Mouse (Mus musculus) neural tube, embryonic 13.5 days (tissue): ENCODE data around the gene Cmtm6. TPM values are rescaled to one million over a fixed set of nuclear protein-coding genes. Genes with fewer than 3 reads are reported as not detected.

Experiments used
- ATAC-seq: fragments of 200-750 bp; cut with Nextera tagmentation; 2 replicates; pipeline ENCODE4 v1.8.0; 2017; ENCODE audit warnings: low read depth, mild to moderate bottlenecking, moderate TSS enrichment, moderate library complexity
- H3K27ac ChIP-seq: fragments of 300-500 bp; sonication (generic); replicated peaks from 2 replicates; pipeline ENCODE4 v1.5.1; 2015; ENCODE audit warnings: moderate library complexity, mild to moderate bottlenecking, inconsistent platforms
- H3K27me3 ChIP-seq: fragments of 300-500 bp; sonication (generic); 2 replicates; pipeline ENCODE4 v1.6.1; 2015; ENCODE audit warnings: mild to moderate bottlenecking, inconsistent platforms
- H3K36me3 ChIP-seq: fragments of 300-500 bp; sonication (generic); 2 replicates; pipeline ENCODE4 v1.6.1; 2015; ENCODE audit warnings: mild to moderate bottlenecking, inconsistent platforms
- H3K4me1 ChIP-seq: fragments of 300-500 bp; sonication (generic); replicated peaks from 2 replicates; pipeline ENCODE4 v1.6.1; 2015; ENCODE audit warnings: inconsistent platforms
- H3K4me2 ChIP-seq: fragments of 300-500 bp; sonication (generic); 2 replicates; pipeline ENCODE4 v1.6.1; 2015; ENCODE audit warnings: inconsistent platforms, mild to moderate bottlenecking, moderate library complexity
- H3K4me3 ChIP-seq: fragments of 300-500 bp; sonication (generic); 2 replicates; pipeline ENCODE4 v1.5.1; 2015; ENCODE audit warnings: mild to moderate bottlenecking, inconsistent platforms
- H3K9ac ChIP-seq: fragments of 300-500 bp; sonication (generic); 2 replicates; pipeline ENCODE4 v1.6.1; 2015; ENCODE audit warnings: moderate library complexity, mild to moderate bottlenecking, inconsistent platforms
- H3K9me3 ChIP-seq: fragments of 300-500 bp; sonication (generic); 2 replicates; pipeline ENCODE4 v1.6.1; 2016; ENCODE audit warnings: inconsistent platforms
- WGBS: fragments of 180-500 bp; shearing (Covaris S2); methylation state at CpG from one replicate; pipeline ENCODE4 v1.1.7; 2015; 5-methylcytosine and 5-hydroxymethylcytosine counted together
- polyA plus RNA-seq: library from polyadenylated mRNA; unstranded; fragments of >200 nt; fragmentation: Nextera tagmentation; extraction: Ambion mirVana; gene quantifications from 2 replicates; pipeline ENCODE4 v1.2.1, GENCODE M21; 2015

The Cmtm6 gene
- polyA plus RNA-seq, 1 experiment from 2014 or later, result 20.3 TPM

DNA sequence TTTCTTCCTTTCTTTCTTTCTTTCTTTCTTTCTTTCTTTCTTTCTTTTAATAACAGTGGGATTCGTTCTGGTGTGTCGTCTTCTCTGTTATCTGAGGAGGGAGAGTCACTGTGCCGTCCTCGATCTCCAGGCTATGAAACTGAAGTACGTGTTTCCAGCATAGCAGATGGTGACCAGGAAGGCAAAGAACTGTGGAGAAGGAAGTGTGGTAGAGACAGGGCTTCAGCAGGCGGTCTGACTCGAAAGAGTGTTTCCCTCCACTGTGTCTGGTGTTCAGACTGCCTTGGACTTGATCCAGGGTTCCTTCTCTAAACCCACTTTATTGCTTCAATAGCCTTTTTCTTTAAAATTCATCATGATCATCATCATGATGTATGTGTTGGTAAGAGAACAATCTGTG is 58.6 kb downstream of the Cmtm6 start:
- WGBS, result 75% methylated on average over 7 of the region's 7 CpGs
- Histone ChIP-seq H3K27me3 (no peaks in the 10 kb centered on the region), H3K9me3 (no peaks in the 10 kb centered on the region), H3K9ac (no peak overlapping the region), H3K4me3 (no peak overlapping the region), H3K4me1 (peaks cover 8% of the 10 kb centered on the region; the same call in 1 of the 2 replicates), H3K4me2 (no peak overlapping the region), H3K27ac (no peak overlapping the region), H3K36me3 (no peaks in the 10 kb centered on the region)
- no peak for ATAC-seq

DNA sequence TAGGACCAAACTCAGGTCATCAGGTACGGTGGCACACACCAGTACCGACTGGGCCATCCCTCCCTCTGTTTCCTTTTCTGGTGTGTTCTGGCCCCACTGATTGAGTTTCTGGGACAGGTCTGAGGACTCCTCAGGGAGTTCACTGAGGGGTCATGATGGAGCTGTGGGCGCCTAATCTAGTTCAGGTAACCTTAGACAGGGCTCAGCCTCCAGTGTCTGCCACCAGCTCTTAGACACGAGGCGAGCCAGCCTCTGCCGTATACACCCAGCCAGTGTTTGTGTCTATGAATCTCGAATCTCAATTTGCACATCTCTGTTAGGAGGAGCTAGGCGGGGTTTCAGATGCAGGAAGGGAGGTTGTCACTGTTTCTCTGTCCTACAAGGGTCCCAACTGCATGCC is 59.1 kb downstream of the Cmtm6 start:
- H3K27me3 ChIP-seq, result no peaks in the 10 kb centered on the region
- no peak for ATAC-seq
- 90% methylated on average over 8 of the region's 8 CpGs for WGBS

DNA sequence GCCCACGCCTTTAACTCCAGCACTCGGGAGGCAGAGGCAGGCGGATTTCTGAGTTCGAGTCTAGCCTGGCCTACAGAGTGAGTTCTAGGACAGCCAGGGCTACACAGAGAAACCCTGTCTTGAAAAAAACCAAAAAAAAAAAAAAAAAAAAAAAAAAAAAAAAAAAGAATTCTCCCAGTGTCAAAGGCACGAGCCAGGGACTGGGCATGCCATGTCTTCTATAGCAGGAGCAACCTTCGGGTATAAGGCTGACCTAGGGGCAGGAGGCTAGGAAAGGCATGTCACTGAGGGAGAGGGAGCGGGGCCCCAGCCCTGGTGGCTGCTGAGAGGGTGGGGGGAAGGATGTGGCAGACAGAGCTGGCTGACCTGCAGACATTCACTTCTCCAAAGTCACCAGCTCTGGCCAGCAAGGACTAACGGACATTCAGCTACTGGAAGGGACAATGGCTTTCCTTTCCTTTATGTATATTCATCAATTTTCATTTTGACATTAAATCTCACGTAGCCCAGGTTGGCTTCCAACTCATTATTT is 62.9 kb downstream of the Cmtm6 start:
- Histone ChIP-seq H3K36me3 (no peaks in the 10 kb centered on the region), H3K9me3 (no peaks in the 10 kb centered on the region), H3K9ac (no peak overlapping the region), H3K27ac (no peak overlapping the region), H3K4me1 (peaks cover 4% of the 10 kb centered on the region; the same call in 1 of the 2 replicates), H3K27me3 (no peaks in the 10 kb centered on the region), H3K4me2 (no peak overlapping the region), H3K4me3 (no peak overlapping the region)
- no peak for ATAC-seq
- whole genome bisulfite sequencing, result 85% methylated on average over 9 of the region's 9 CpGs

More for the DNA sequence above, 59.1 kb downstream of the Cmtm6 start:
- H3K9ac ChIP-seq, result no peak overlapping the region
- H3K4me1 ChIP-seq, result peaks cover 8% of the 10 kb centered on the region; the same call in 1 of the 2 replicates
- H3K4me3 ChIP-seq, result no peak overlapping the region
- H3K9me3 ChIP-seq, result no peaks in the 10 kb centered on the region
- H3K36me3 ChIP-seq, result no peaks in the 10 kb centered on the region
- no peak overlapping the region for H3K27ac ChIP-seq
- H3K4me2 ChIP-seq, result no peak overlapping the region

DNA sequence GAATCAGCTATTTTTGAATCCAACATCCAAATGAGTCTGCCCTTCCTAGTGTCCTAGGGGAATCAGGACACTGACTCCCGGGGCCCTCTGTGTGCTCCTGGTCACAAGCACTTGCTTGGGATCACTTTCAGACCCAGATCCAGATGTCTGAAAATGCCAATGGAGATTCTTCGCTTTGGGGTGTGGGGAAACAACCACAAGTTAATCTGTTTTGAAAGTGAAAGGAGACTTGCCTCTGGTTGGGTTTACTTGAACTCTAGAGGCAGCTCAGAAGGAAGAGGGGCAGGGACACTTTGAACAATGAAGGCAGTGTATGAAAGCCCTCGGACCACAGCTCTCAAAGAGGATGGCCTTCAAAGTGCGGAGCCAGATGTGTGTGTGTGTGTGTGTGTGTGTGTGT is 63.6 kb downstream of the Cmtm6 start:
- no peaks in the 10 kb centered on the region for H3K9me3 ChIP-seq
- H3K27ac ChIP-seq, result no peak overlapping the region
- H3K4me3 ChIP-seq, result no peak overlapping the region
- WGBS, result 77% methylated on average over 4 of the region's 4 CpGs
- no peaks in the 10 kb centered on the region for H3K27me3 ChIP-seq
- no peak for ATAC-seq
- no peak overlapping the region for H3K9ac ChIP-seq
- no peak overlapping the region for H3K4me2 ChIP-seq
- no peaks in the 10 kb centered on the region for H3K36me3 ChIP-seq
- peaks cover 4% of the 10 kb centered on the region; the same call in 1 of the 2 replicates for H3K4me1 ChIP-seq

DNA sequence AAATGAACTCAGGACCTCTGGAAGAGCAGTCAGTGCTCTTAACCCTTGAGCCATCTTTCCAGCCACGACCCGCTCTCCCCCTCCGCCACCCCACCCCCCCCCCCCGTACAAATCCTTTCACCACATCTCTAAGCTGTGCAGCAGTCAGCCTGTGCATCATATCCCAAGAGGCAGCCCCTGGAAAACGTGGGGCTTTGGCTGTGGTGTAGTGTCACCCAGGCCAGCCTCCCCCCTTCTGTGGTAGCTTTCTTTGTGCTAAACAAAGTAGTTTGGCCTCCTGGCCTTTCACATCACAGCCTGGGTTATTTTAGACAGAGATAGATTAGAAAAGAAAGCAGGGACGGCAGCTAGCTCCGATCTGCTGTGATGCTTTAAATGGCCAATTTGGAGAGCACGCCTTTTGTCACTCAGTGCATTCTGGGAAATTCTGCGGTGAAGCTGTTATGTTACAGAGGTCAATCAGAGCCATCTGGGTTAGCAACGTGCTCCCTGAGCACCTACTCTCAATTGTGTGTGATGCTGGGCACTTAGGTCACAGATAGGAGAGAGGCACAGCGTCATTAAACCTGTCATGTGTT is 65.6 kb downstream of the Cmtm6 start:
- Histone ChIP-seq H3K4me1 (peaks cover 9% of the 10 kb centered on the region), H3K9me3 (no peaks in the 10 kb centered on the region), H3K4me2 (no peak overlapping the region), H3K27ac (no peak overlapping the region), H3K9ac (no peak overlapping the region), H3K36me3 (no peaks in the 10 kb centered on the region), H3K4me3 (no peak overlapping the region), H3K27me3 (peaks cover 3% of the 10 kb centered on the region; the same call in 1 of the 2 replicates)
- WGBS, result 41% methylated on average over 11 of the region's 11 CpGs
- ATAC-seq, result no peak

DNA sequence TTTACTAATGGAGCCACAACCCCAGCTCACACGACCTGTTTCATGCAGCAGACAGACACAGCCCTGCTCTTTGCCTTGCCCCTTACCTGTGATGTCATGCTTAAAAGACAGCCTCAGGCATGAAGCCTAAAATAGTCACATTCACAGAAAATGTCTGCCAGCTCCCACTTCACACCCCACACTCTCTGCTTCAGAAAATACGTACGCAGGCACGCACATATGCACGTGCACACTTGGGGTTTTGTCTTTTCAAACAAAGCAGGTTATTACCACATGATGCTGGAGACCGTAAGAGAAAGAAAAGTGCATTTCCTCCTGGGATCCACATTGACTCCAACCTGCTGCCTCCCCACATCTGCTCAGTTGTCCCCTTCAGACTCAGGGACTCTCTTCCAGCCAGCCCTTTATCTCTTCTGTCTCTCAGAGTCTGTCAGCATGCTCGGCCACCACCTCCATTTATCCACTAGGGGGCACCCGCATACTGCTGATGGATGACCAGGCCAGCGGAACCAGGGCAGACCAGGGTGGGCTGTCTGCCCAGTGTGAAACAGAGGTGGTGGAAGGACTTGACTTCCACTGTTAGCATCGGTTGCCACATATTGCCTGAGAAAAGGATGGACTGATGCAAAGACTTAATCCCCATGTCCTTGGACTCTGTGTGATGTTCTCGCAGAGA is 66.6 kb downstream of the Cmtm6 start:
- WGBS, result 55% methylated on average over 11 of the region's 11 CpGs
- no peak overlapping the region for H3K4me3 ChIP-seq

DNA sequence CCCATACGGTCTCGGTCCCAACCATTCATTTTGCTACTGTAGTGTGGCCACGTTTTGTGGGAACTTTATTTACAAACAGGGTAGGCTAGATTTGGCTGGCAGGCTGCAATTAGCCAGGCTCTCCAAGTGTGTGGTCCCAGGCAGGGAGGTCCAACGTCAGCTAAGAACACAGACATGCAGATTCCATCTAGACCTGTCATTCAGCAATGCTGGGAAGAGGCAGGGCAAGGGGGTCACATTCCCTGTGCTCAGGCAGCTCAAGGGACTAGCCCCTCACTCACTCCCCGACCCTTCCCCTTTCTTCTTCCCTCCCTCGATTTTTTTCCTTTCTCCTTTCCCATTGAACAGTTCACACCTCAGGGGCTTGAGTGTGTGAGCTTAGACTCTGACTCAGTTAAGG is 67.9 kb downstream of the Cmtm6 start:
- 45% methylated on average over 6 of the region's 6 CpGs for WGBS
- no peak for ATAC-seq
- Histone ChIP-seq H3K9ac (no peak overlapping the region), H3K9me3 (no peaks in the 10 kb centered on the region), H3K4me3 (no peak overlapping the region), H3K36me3 (no peaks in the 10 kb centered on the region), H3K4me1 (peaks cover 9% of the 10 kb centered on the region), H3K27me3 (peaks cover 3% of the 10 kb centered on the region; the same call in 1 of the 2 replicates), H3K27ac (no peak overlapping the region), H3K4me2 (no peak overlapping the region)

More for the DNA sequence above, 66.6 kb downstream of the Cmtm6 start:
- Histone ChIP-seq H3K27me3 (peaks cover 3% of the 10 kb centered on the region; the same call in 1 of the 2 replicates), H3K4me2 (no peak overlapping the region), H3K9me3 (no peaks in the 10 kb centered on the region), H3K9ac (no peak overlapping the region), H3K27ac (no peak overlapping the region), H3K4me1 (peaks cover 9% of the 10 kb centered on the region), H3K36me3 (no peaks in the 10 kb centered on the region)
- peak; percentile 88 for ATAC-seq

Other genes starting within 250 kb of the Cmtm6 start
- not detected in 2 replicates for gene Ccr4, start 226.2 kb upstream of the Cmtm6 start, polyA plus RNA-seq
- gene C130032M10Rik, start 215.4 kb upstream of the Cmtm6 start, polyA plus RNA-seq, result 0.44 TPM in 1 of 2 replicates, not detected in the other
- 0.32 and 0.55 TPM in 2 replicates for gene Trim71, start 166.7 kb upstream of the Cmtm6 start, polyA plus RNA-seq
- gene Cnot10, start 90.9 kb upstream of the Cmtm6 start, polyA plus RNA-seq, result 57.1 and 62.2 TPM in 2 replicates
- gene Dync1li1, start 42.3 kb upstream of the Cmtm6 start, polyA plus RNA-seq, result 143 and 151 TPM in 2 replicates
- 22.0 and 26.6 TPM in 2 replicates for gene Cmtm7, start 50.7 kb downstream of the Cmtm6 start, polyA plus RNA-seq
- 15.5 and 17.3 TPM in 2 replicates for gene Cmtm8, start 113.0 kb downstream of the Cmtm6 start, polyA plus RNA-seq
- gene Gpd1l, start 202.9 kb downstream of the Cmtm6 start, polyA plus RNA-seq, result 28.5 and 30.7 TPM in 2 replicates
- 3.2 and 3.5 TPM in 2 replicates for gene Osbpl10, start 247.5 kb downstream of the Cmtm6 start, polyA plus RNA-seq